Mouse (Mus musculus): Measurements from ENCODE around the gene Gfap. TPM values are rescaled to one million over a fixed set of nuclear protein-coding genes. Genes with fewer than 3 reads are reported as not detected.

Gfap gene
- total and polyA plus RNA-seq, 3 experiments = not detected

GRCm38 (mm10) chr11:102837385-102837784 lies 63.3 kb downstream of the Gfap start:
- no peak overlapping the region for H3K4me2 ChIP-seq (ENCODE audit: insufficient read depth, low read depth, poor library complexity, severe bottlenecking)
- no peak overlapping the region for H3K27ac ChIP-seq (ENCODE audit: insufficient read depth, low read depth)
- DNase-seq (ENCODE audit: extremely low read depth) = peak; percentile 57
- peaks cover 55 to 74% of the 10 kb centered on the region in 2 experiments for H3K36me3 ChIP-seq (replicated peaks in 1 of 2; ENCODE audit: control insufficient read depth in 1 of 2, insufficient read depth in 1 of 2, low read length in 1 of 2)
- no peaks in the 10 kb centered on the region for H3K9me3 ChIP-seq (replicated peaks; ENCODE audit: low read length)
- H3K9ac ChIP-seq (ENCODE audit: insufficient read depth, low read depth) = no peak overlapping the region
- H3K4me1 ChIP-seq (ENCODE audit: control insufficient read depth in 1 of 2, insufficient read depth in 2 of 2) = peaks cover 0 to 19% of the 10 kb centered on the region in 2 experiments; a peak in 2 of 4 replicates
- dilution Hi-C loops (cut with MboI; ENCODE audit: extremely low pct_ligation_motif_present, extremely low pct_unique_long_range_greater_than_20kb, low sequenced_read_pairs) (no loop called here), in situ Hi-C loops (cut with MboI; ENCODE audit: low pct_ligation_motif_present, low pct_unique_long_range_greater_than_20kb, low sequenced_read_pairs) (no loop called here)
- H3K27me3 ChIP-seq (replicated peaks) = no peaks in the 10 kb centered on the region
- TF ChIP-seq ELF1 (IDR thresholded peaks at IDR 0.05; ENCODE audit: low read depth, low read length) = peak; percentile 53
- no peak for TF ChIP-seq NRF1 (IDR thresholded peaks at IDR 0.05; ENCODE audit: low read depth, low read length)
- no peaks in the 10 kb centered on the region for H3K79me2 ChIP-seq (replicated peaks; ENCODE audit: control insufficient read depth, extremely low read depth, insufficient read depth, poor library complexity, severe bottlenecking)
- no peak overlapping the region for H3K4me3 ChIP-seq (replicated peaks in 1 of 3; ENCODE audit: low read depth in 2 of 3, low read length in 2 of 3, poor library complexity in 1 of 3)

Other genes starting within 250 kb of the Gfap start
- not detected in 2 replicates for gene Meioc, start 237.2 kb downstream of the Gfap start, total RNA-seq (2012; rRNA removed)
- not detected in 2 replicates for gene Meioc, start 237.2 kb downstream of the Gfap start, total RNA-seq (2014; rRNA removed)
- gene Meioc, start 237.2 kb downstream of the Gfap start, polyA plus RNA-seq (2012; ENCODE audit: insufficient read length, low read depth) = not detected in 2 replicates
- 43.4 and 45.4 TPM in 2 replicates for gene Ccdc43, start 203.1 kb downstream of the Gfap start, total RNA-seq (2012; rRNA removed)
- 56.4 and 59.8 TPM in 2 replicates for gene Ccdc43, start 203.1 kb downstream of the Gfap start, total RNA-seq (2014; rRNA removed)
- gene Ccdc43, start 203.1 kb downstream of the Gfap start, polyA plus RNA-seq (2012; ENCODE audit: insufficient read length, low read depth) = 52.7 and 53.4 TPM in 2 replicates
- gene Adam11, start 139.5 kb downstream of the Gfap start, total RNA-seq (2012; rRNA removed) = not detected in 2 replicates
- not detected in 2 replicates for gene Adam11, start 139.5 kb downstream of the Gfap start, total RNA-seq (2014; rRNA removed)
- gene Adam11, start 139.5 kb downstream of the Gfap start, polyA plus RNA-seq (2012; ENCODE audit: insufficient read length, low read depth) = not detected in 2 replicates
- gene Gjc1, start 81.2 kb downstream of the Gfap start, total RNA-seq (2012; rRNA removed) = not detected in 2 replicates
- not detected in 2 replicates for gene Gjc1, start 81.2 kb downstream of the Gfap start, total RNA-seq (2014; rRNA removed)
- gene Gjc1, start 81.2 kb downstream of the Gfap start, polyA plus RNA-seq (2012; ENCODE audit: insufficient read length, low read depth) = not detected in 2 replicates
- gene Higd1b, start 65.1 kb downstream of the Gfap start, total RNA-seq (2012; rRNA removed) = not detected in 2 replicates
- not detected in 2 replicates for gene Higd1b, start 65.1 kb downstream of the Gfap start, total RNA-seq (2014; rRNA removed)
- not detected in 2 replicates for gene Higd1b, start 65.1 kb downstream of the Gfap start, polyA plus RNA-seq (2012; ENCODE audit: insufficient read length, low read depth)
- gene Eftud2, start 19.9 kb downstream of the Gfap start, total RNA-seq (2012; rRNA removed) = 216 and 259 TPM in 2 replicates
- 117 and 135 TPM in 2 replicates for gene Eftud2, start 19.9 kb downstream of the Gfap start, total RNA-seq (2014; rRNA removed)
- gene Eftud2, start 19.9 kb downstream of the Gfap start, polyA plus RNA-seq (2012; ENCODE audit: insufficient read length, low read depth) = 403 and 410 TPM in 2 replicates
- gene Ccdc103, start 19.7 kb downstream of the Gfap start, total RNA-seq (2012; rRNA removed) = 0.38 and 0.42 TPM in 2 replicates
- 0.24 and 0.58 TPM in 2 replicates for gene Ccdc103, start 19.7 kb downstream of the Gfap start, total RNA-seq (2014; rRNA removed)
- gene Ccdc103, start 19.7 kb downstream of the Gfap start, polyA plus RNA-seq (2012; ENCODE audit: insufficient read length, low read depth) = 0.20 TPM in 1 of 2 replicates, not detected in the other
- gene Fam187a, start 15.7 kb downstream of the Gfap start, total RNA-seq (2012; rRNA removed) = not detected in 2 replicates
- gene Fam187a, start 15.7 kb downstream of the Gfap start, total RNA-seq (2014; rRNA removed) = not detected in 2 replicates
- gene Fam187a, start 15.7 kb downstream of the Gfap start, polyA plus RNA-seq (2012; ENCODE audit: insufficient read length, low read depth) = not detected in 2 replicates
- gene Kif18b, start 24.2 kb upstream of the Gfap start, total RNA-seq (2012; rRNA removed) = 50.1 and 54.4 TPM in 2 replicates
- 30.5 and 32.6 TPM in 2 replicates for gene Kif18b, start 24.2 kb upstream of the Gfap start, total RNA-seq (2014; rRNA removed)
- 47.6 and 54.0 TPM in 2 replicates for gene Kif18b, start 24.2 kb upstream of the Gfap start, polyA plus RNA-seq (2012; ENCODE audit: insufficient read length, low read depth)
- not detected in 2 replicates for gene C1ql1, start 45.8 kb upstream of the Gfap start, total RNA-seq (2012; rRNA removed)
- gene C1ql1, start 45.8 kb upstream of the Gfap start, total RNA-seq (2014; rRNA removed) = not detected in 2 replicates
- not detected in 2 replicates for gene C1ql1, start 45.8 kb upstream of the Gfap start, polyA plus RNA-seq (2012; ENCODE audit: insufficient read length, low read depth)
- 84.5 and 93.2 TPM in 2 replicates for gene Nmt1, start 127.3 kb upstream of the Gfap start, total RNA-seq (2012; rRNA removed)
- gene Nmt1, start 127.3 kb upstream of the Gfap start, total RNA-seq (2014; rRNA removed) = 108 and 115 TPM in 2 replicates
- gene Nmt1, start 127.3 kb upstream of the Gfap start, polyA plus RNA-seq (2012; ENCODE audit: insufficient read length, low read depth) = 205 and 208 TPM in 2 replicates
- 22.4 and 24.0 TPM in 2 replicates for gene Dcakd, start 127.4 kb upstream of the Gfap start, total RNA-seq (2012; rRNA removed)
- gene Dcakd, start 127.4 kb upstream of the Gfap start, total RNA-seq (2014; rRNA removed) = 7.8 and 8.8 TPM in 2 replicates
- gene Dcakd, start 127.4 kb upstream of the Gfap start, polyA plus RNA-seq (2012; ENCODE audit: insufficient read length, low read depth) = 74.1 and 89.0 TPM in 2 replicates
- 24.3 and 27.4 TPM in 2 replicates for gene Plcd3, start 200.7 kb upstream of the Gfap start, total RNA-seq (2012; rRNA removed)
- gene Plcd3, start 200.7 kb upstream of the Gfap start, total RNA-seq (2014; rRNA removed) = 6.3 and 7.1 TPM in 2 replicates
- gene Plcd3, start 200.7 kb upstream of the Gfap start, polyA plus RNA-seq (2012; ENCODE audit: insufficient read length, low read depth) = 9.7 and 11.3 TPM in 2 replicates
- 60.9 and 62.6 TPM in 2 replicates for gene Acbd4, start 200.8 kb upstream of the Gfap start, total RNA-seq (2012; rRNA removed)
- gene Acbd4, start 200.8 kb upstream of the Gfap start, total RNA-seq (2014; rRNA removed) = 50.2 and 51.4 TPM in 2 replicates
- 68.4 and 75.1 TPM in 2 replicates for gene Acbd4, start 200.8 kb upstream of the Gfap start, polyA plus RNA-seq (2012; ENCODE audit: insufficient read length, low read depth)
- gene Hexim1, start 215.3 kb upstream of the Gfap start, total RNA-seq (2012; rRNA removed) = 25.9 and 38.9 TPM in 2 replicates
- 16.4 and 20.2 TPM in 2 replicates for gene Hexim1, start 215.3 kb upstream of the Gfap start, total RNA-seq (2014; rRNA removed)
- 50.4 and 51.8 TPM in 2 replicates for gene Hexim1, start 215.3 kb upstream of the Gfap start, polyA plus RNA-seq (2012; ENCODE audit: insufficient read length, low read depth)
- 31.4 and 33.3 TPM in 2 replicates for gene Hexim2, start 231.5 kb upstream of the Gfap start, total RNA-seq (2012; rRNA removed)
- 28.8 and 33.0 TPM in 2 replicates for gene Hexim2, start 231.5 kb upstream of the Gfap start, total RNA-seq (2014; rRNA removed)
- 27.0 and 31.6 TPM in 2 replicates for gene Hexim2, start 231.5 kb upstream of the Gfap start, polyA plus RNA-seq (2012; ENCODE audit: insufficient read length, low read depth)

Data from CH12.LX (cell line).